Mouse (Mus musculus) stomach, embryonic 14.5 days (tissue): ENCODE results near the gene Hcar2. TPM values are rescaled to one million over a fixed set of nuclear protein-coding genes. Genes with fewer than 3 reads are reported as not detected.

Experiments
- ATAC-seq: fragments of 200-750 bp; cut with Nextera tagmentation; 2 replicates; pipeline ENCODE4 v1.8.0; 2017; ENCODE audit warnings: low read depth, moderate TSS enrichment; ENCODE audit not compliant: insufficient number of reproducible peaks, insufficient read depth, low FRiP score
- H3K27ac ChIP-seq: fragments of 300-500 bp; sonication (generic); 2 replicates; pipeline ENCODE4 v1.5.1; 2014; ENCODE audit warnings: mild to moderate bottlenecking, low read length, moderate library complexity, mixed read lengths
- H3K27me3 ChIP-seq: fragments of 300-500 bp; sonication (generic); 2 replicates; pipeline ENCODE4 v1.6.1; 2014; ENCODE audit warnings: low read length, control low read depth, mixed read lengths; ENCODE audit not compliant: control insufficient read depth, insufficient read depth
- H3K36me3 ChIP-seq: fragments of 300-500 bp; sonication (generic); 2 replicates; pipeline ENCODE4 v1.6.1; 2014; ENCODE audit warnings: mild to moderate bottlenecking, control low read depth, low read length, moderate library complexity, mixed read lengths; ENCODE audit not compliant: control insufficient read depth, insufficient read depth
- H3K4me1 ChIP-seq: fragments of 300-500 bp; sonication (generic); 2 replicates; pipeline ENCODE4 v1.6.1; 2014; ENCODE audit warnings: low read length, control low read depth, mixed read lengths; ENCODE audit not compliant: control insufficient read depth, insufficient read depth
- H3K4me2 ChIP-seq: fragments of 300-500 bp; sonication (generic); replicated peaks from 2 replicates; pipeline ENCODE4 v1.6.1; 2014; ENCODE audit warnings: low read depth, low read length, control low read depth
- H3K4me3 ChIP-seq: fragments of 300-500 bp; sonication (generic); 2 replicates; pipeline ENCODE4 v1.5.1; 2014; ENCODE audit warnings: low read depth, low read length, control low read depth
- H3K9ac ChIP-seq: fragments of 300-500 bp; sonication (generic); replicated peaks from 2 replicates; pipeline ENCODE4 v1.6.1; 2014; ENCODE audit warnings: low read depth, mild to moderate bottlenecking, control low read depth, low read length, moderate library complexity, mixed read lengths
- H3K9me3 ChIP-seq: fragments of 300-500 bp; sonication (generic); 2 replicates; pipeline ENCODE4 v1.6.1; 2016; ENCODE audit warnings: low read depth, low read length, control low read depth; ENCODE audit not compliant: control insufficient read depth
- WGBS: fragments of 180-500 bp; shearing (Covaris S2); extraction: QIAGEN DNeasy Blood & Tissue Kit; methylation state at CpG from one replicate; pipeline ENCODE4 v1.1.7; 2014; 5-methylcytosine and 5-hydroxymethylcytosine counted together
- polyA plus RNA-seq: library from polyadenylated mRNA; unstranded; fragments of >200 nt; fragmentation: Nextera tagmentation; extraction: Ambion mirVana; gene quantifications from 2 replicates; pipeline ENCODE4 v1.2.1, GENCODE M21; 2014

Gene Hcar2
- 1.6 and 2.1 TPM in 2 replicates for polyA plus RNA-seq

GRCm38 (mm10) chr5:123865365-123865764, at the start of gene Hcar2:
Hcar2 (minus strand) TSS chr5:123865499.
- H3K27ac ChIP-seq, result no peak within 1 kb of the TSS

GRCm38 (mm10) chr5:123914852-123915251, 49.6 kb upstream of the Hcar2 start:
- ATAC-seq, result no peak
- Histone ChIP-seq H3K4me3 (no peak overlapping the region), H3K9me3 (no peaks in the 10 kb centered on the region), H3K9ac (no peak overlapping the region), H3K27me3 (no peaks in the 10 kb centered on the region), H3K4me2 (no peak overlapping the region), H3K4me1 (no peaks in the 10 kb centered on the region), H3K36me3 (peaks cover 46% of the 10 kb centered on the region), H3K27ac (no peak overlapping the region)
- WGBS, result 92% methylated on average over 3 of the region's 3 CpGs

More at GRCm38 (mm10) chr5:123865365-123865764, at the start of gene Hcar2:
- no peak for ATAC-seq
- Histone ChIP-seq H3K4me2 (no peak within 1 kb of the TSS), H3K9ac (no peak within 1 kb of the TSS), H3K27me3 (no peaks in the 10 kb centered on the region), H3K4me1 (no peaks in the 10 kb centered on the region), H3K36me3 (no peaks in the 10 kb centered on the region), H3K9me3 (no peaks in the 10 kb centered on the region), H3K4me3 (no peak within 1 kb of the TSS)
- 64% methylated on average over 12 of the region's 12 CpGs for WGBS

- Histone ChIP-seq H3K4me1 (peaks cover 9% of the 10 kb centered on the region), H3K36me3 (peaks cover 14% of the 10 kb centered on the region), H3K9me3 (no peaks in the 10 kb centered on the region), H3K4me3 (peak overlapping the region; percentile 90), H3K9ac (peak overlapping the region; percentile 78), H3K27me3 (no peaks in the 10 kb centered on the region), H3K27ac (no peak overlapping the region), H3K4me2 (peak overlapping the region; percentile 94)
- 3% methylated on average over 10 of the region's 10 CpGs for WGBS
- ATAC-seq, result no peak
Measured at GRCm38 (mm10) chr5:123907631-123907977, 42.3 kb upstream of the Hcar2 start.

- Histone ChIP-seq H3K9ac (peak within 1 kb of the TSS; percentile 78), H3K4me1 (peaks cover 9% of the 10 kb centered on the region), H3K36me3 (peaks cover 11% of the 10 kb centered on the region), H3K4me3 (peak within 1 kb of the TSS; percentile 90), H3K27me3 (no peaks in the 10 kb centered on the region), H3K4me2 (peak within 1 kb of the TSS; percentile 94), H3K27ac (peak within 1 kb of the TSS; percentile 82), H3K9me3 (no peaks in the 10 kb centered on the region)
- under 1% methylated on average over 56 of the region's 61 CpGs for WGBS
- peak; percentile 94 for ATAC-seq
Measured at GRCm38 (mm10) chr5:123906976-123907630, 41.8 kb upstream of the Hcar2 start, which contains the start of gene Denr. Denr (plus strand) TSS chr5:123907175.

- 0 out of 2 replicates have a peak overlapping the region, but pooled peaks have one; percentile 20 for H3K4me2 ChIP-seq
- no peak overlapping the region for H3K27ac ChIP-seq
- no peak for ATAC-seq
- H3K9ac ChIP-seq, result no peak overlapping the region
- H3K4me1 ChIP-seq, result peaks cover 9% of the 10 kb centered on the region
- no peaks in the 10 kb centered on the region for H3K9me3 ChIP-seq
- H3K36me3 ChIP-seq, result peaks cover 11% of the 10 kb centered on the region
- H3K4me3 ChIP-seq, result peak overlapping the region; percentile 90; the same call in 1 of the 2 replicates
- 70% methylated on average over 17 of the region's 17 CpGs for WGBS
- H3K27me3 ChIP-seq, result no peaks in the 10 kb centered on the region
Measured at GRCm38 (mm10) chr5:123906146-123906975, 41.1 kb upstream of the Hcar2 start.

- H3K9me3 ChIP-seq, result no peaks in the 10 kb centered on the region
Measured at GRCm38 (mm10) chr5:123904059-123904672, 38.9 kb upstream of the Hcar2 start.

GRCm38 (mm10) chr5:123897352-123897751, 32.1 kb upstream of the Hcar2 start:
- Histone ChIP-seq H3K4me2 (no peak overlapping the region), H3K4me1 (no peaks in the 10 kb centered on the region), H3K27me3 (no peaks in the 10 kb centered on the region), H3K9me3 (no peaks in the 10 kb centered on the region), H3K9ac (no peak overlapping the region), H3K4me3 (no peak overlapping the region), H3K36me3 (no peaks in the 10 kb centered on the region), H3K27ac (no peak overlapping the region)
- no peak for ATAC-seq
- 84% methylated on average over 13 of the region's 13 CpGs for WGBS

More at GRCm38 (mm10) chr5:123904059-123904672, 38.9 kb upstream of the Hcar2 start:
- WGBS, result 69% methylated on average over 11 of the region's 11 CpGs
- no peak overlapping the region for H3K9ac ChIP-seq
- H3K4me3 ChIP-seq, result no peak overlapping the region
- no peak overlapping the region for H3K27ac ChIP-seq
- H3K27me3 ChIP-seq, result no peaks in the 10 kb centered on the region
- ATAC-seq, result no peak
- peaks cover 4% of the 10 kb centered on the region; the same call in 1 of the 2 replicates for H3K36me3 ChIP-seq
- no peak overlapping the region for H3K4me2 ChIP-seq
- H3K4me1 ChIP-seq, result peaks cover 9% of the 10 kb centered on the region

- Histone ChIP-seq H3K4me3 (no peak overlapping the region), H3K36me3 (no peaks in the 10 kb centered on the region), H3K4me2 (no peak overlapping the region), H3K9ac (no peak overlapping the region), H3K9me3 (no peaks in the 10 kb centered on the region), H3K4me1 (no peaks in the 10 kb centered on the region), H3K27me3 (no peaks in the 10 kb centered on the region), H3K27ac (0 out of 2 replicates have a peak overlapping the region, but pooled peaks have one; percentile 15)
- WGBS, result 73% methylated on average over 11 of the region's 11 CpGs
- ATAC-seq, result no peak
Measured at GRCm38 (mm10) chr5:123896395-123896794, 31.1 kb upstream of the Hcar2 start.
